ENCODE assay signal across 22 mouse cellular contexts in the genomic region with DNA sequence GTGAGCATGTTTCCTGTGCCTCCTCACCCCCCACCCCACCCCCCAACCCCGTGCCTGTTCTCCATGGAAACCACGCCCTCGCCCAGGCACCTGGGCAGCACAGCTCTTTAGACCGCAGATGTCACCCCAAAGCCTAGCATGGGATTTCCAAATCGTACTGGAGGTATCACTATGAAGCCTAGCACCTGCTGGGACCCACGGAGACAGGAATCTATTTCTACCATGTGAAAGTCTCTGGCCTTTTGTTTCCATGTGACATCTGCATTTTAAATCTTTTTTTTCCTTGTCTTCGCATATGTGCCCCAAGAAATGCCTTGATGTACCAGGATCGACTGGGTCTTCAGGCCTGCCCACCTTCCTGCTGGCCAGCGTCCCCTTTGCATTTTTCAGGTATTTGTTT.
A peak's percentile ranks its signal among the peaks of the same experiment; 100 is the strongest.
DNase-seq lines count a peak whose midpoint lies in the region; ATAC-seq and TF ChIP-seq lines count a peak whose summit lies in the region.
"Had no signal": no experiment of that assay in that cellular context is flagged by ENCODE, and none has a peak within 500 bp of the region (broad histone marks: within the 10 kb centered on the region; RNA-seq: fewer than 3 reads in every experiment).

No protein-coding gene starts in this region.

- in situ Hi-C loops in CH12.LX (cut with MboI; ENCODE audit: low pct_ligation_motif_present, low pct_unique_long_range_greater_than_20kb, low sequenced_read_pairs) = no loop called here

- no peak for TF ChIP-seq RAD21 in CH12.LX (IDR thresholded peaks at IDR 0.05; ENCODE audit: low read depth, low read length)

- H3K9me3 ChIP-seq in midbrain, embryonic 10.5 days (replicated peaks) = no peaks in the 10 kb centered on the region
- no peaks in the 10 kb centered on the region for H3K9me3 ChIP-seq in midbrain, embryonic 14.5 days (ENCODE audit: control insufficient read depth, low read length)
- no peaks in the 10 kb centered on the region for H3K9me3 ChIP-seq in CH12.LX (replicated peaks; ENCODE audit: low read length)
- H3K9me3 ChIP-seq: G1E had no signal

- H3K36me3 ChIP-seq in midbrain, embryonic 10.5 days = no peaks in the 10 kb centered on the region
- no peaks in the 10 kb centered on the region for H3K36me3 ChIP-seq in midbrain, embryonic 14.5 days (ENCODE audit: control insufficient read depth, insufficient read depth, low read length)
- H3K36me3 ChIP-seq in CH12.LX (replicated peaks in 1 of 2; ENCODE audit: control insufficient read depth in 1 of 2, insufficient read depth in 1 of 2, low read length in 1 of 2) = no peaks in the 10 kb centered on the region
- H3K36me3 ChIP-seq: G1E had no signal

- TF ChIP-seq EP300 in CH12.LX (IDR thresholded peaks at IDR 0.05; ENCODE audit: low read length) = peak; percentile 79

- H3K27me3 ChIP-seq in midbrain, embryonic 10.5 days (ENCODE audit: low read depth, poor library complexity, severe bottlenecking) = 0 out of 2 replicates have a peak, but pooled peaks cover 9% of the 10 kb centered on the region
- H3K27me3 ChIP-seq in midbrain, embryonic 14.5 days (ENCODE audit: control insufficient read depth, insufficient read depth, low read length) = no peaks in the 10 kb centered on the region
- H3K27me3 ChIP-seq in CH12.LX (replicated peaks) = no peaks in the 10 kb centered on the region
- H3K27me3 ChIP-seq: Patski had no signal

- TF ChIP-seq CTCF in CH12.LX (conservative IDR thresholded peaks at IDR 0.05 in 1 of 2, IDR thresholded peaks at IDR 0.05 in 1 of 2; ENCODE audit: low read depth in 2 of 2, low read length in 2 of 2) = no peak

- peaks cover 4% of the 10 kb centered on the region for H3K4me1 ChIP-seq in midbrain, embryonic 10.5 days
- 0 out of 2 replicates have a peak, but pooled peaks cover 2% of the 10 kb centered on the region for H3K4me1 ChIP-seq in midbrain, embryonic 14.5 days (ENCODE audit: control insufficient read depth, insufficient read depth, low read length)
- peaks cover 31 to 55% of the 10 kb centered on the region in 2 experiments for H3K4me1 ChIP-seq in CH12.LX (ENCODE audit: control insufficient read depth in 1 of 2, insufficient read depth in 2 of 2)

- H3K9ac ChIP-seq in midbrain, embryonic 14.5 days (replicated peaks; ENCODE audit: low read length) = no peak overlapping the region
- no peak overlapping the region for H3K9ac ChIP-seq in CH12.LX (ENCODE audit: insufficient read depth, low read depth)

- no peak overlapping the region for H3K4me3 ChIP-seq in midbrain, embryonic 10.5 days
- H3K4me3 ChIP-seq in midbrain, embryonic 14.5 days (replicated peaks; ENCODE audit: low read depth, low read length) = no peak overlapping the region
- no peak overlapping the region for H3K4me3 ChIP-seq in CH12.LX (replicated peaks in 1 of 3; ENCODE audit: low read depth in 2 of 3, low read length in 2 of 3, poor library complexity in 1 of 3)

- H3K79me2 ChIP-seq in CH12.LX (replicated peaks; ENCODE audit: control insufficient read depth, extremely low read depth, insufficient read depth, poor library complexity, severe bottlenecking) = no peaks in the 10 kb centered on the region

- 45% methylated on average over 9 of the region's 9 CpGs for WGBS in midbrain, embryonic 10.5 days
- WGBS in midbrain, embryonic 14.5 days = 48% methylated on average over 9 of the region's 9 CpGs

- no peak for ATAC-seq in midbrain, embryonic 14.5 days (ENCODE audit: low FRiP score, low TSS enrichment)
- ATAC-seq in erythroblast, adult 5-6 weeks (replicated peaks; ENCODE audit: low FRiP score, poor library complexity, severe bottlenecking) = no peak
- ATAC-seq: activated CD4-positive, CD25-positive, alpha-beta regulatory T cell, adult 4 months; CD4-positive, CD25-positive, alpha-beta regulatory T cell, adult 4 months; Patski had no signal

- H3K4me2 ChIP-seq in midbrain, embryonic 14.5 days (ENCODE audit: low read length) = no peak overlapping the region
- peak overlapping the region; percentile 61 for H3K4me2 ChIP-seq in CH12.LX (ENCODE audit: insufficient read depth, low read depth, poor library complexity, severe bottlenecking)

- H3K27ac ChIP-seq in midbrain, embryonic 10.5 days (replicated peaks) = 0 out of 2 replicates have a peak overlapping the region, but pooled peaks have one; percentile 9
- H3K27ac ChIP-seq in midbrain, embryonic 14.5 days (replicated peaks; ENCODE audit: low read depth, low read length) = no peak overlapping the region
- H3K27ac ChIP-seq in CH12.LX (ENCODE audit: insufficient read depth, low read depth) = no peak overlapping the region

- no peak for DNase-seq in midbrain, embryonic 10.5 days (ENCODE audit: low spot score)
- no peak for DNase-seq in midbrain, embryonic 14.5 days
- peak; percentile 55 for DNase-seq in A20 (ENCODE audit: low read depth, low spot score)
- peak; percentile 53 for DNase-seq in CH12.LX (ENCODE audit: extremely low read depth)
- DNase-seq in left cerebral cortex, adult 9 months (ENCODE audit: low spot score in 2 of 2) = no peak
- DNase-seq: adrenal gland, adult 2 months; adrenal gland, adult 8-10 months; adrenal gland, postnatal 10 days; adrenal gland, postnatal 14 days; adrenal gland, postnatal 25 days; adrenal gland, postnatal 36 days; B cell, adult 2 months; cerebellum, adult 11 months; cerebellum, adult 11-12 months; cerebellum, adult 18-20 months; cerebellum, adult 2 months; cerebellum, adult 8-10 months had no signal

- no peak for TF ChIP-seq POLR2A in CH12.LX (IDR thresholded peaks at IDR 0.05; ENCODE audit: low read depth, low read length)

- dilution Hi-C loops in CH12.LX (cut with MboI; ENCODE audit: extremely low pct_ligation_motif_present, extremely low pct_unique_long_range_greater_than_20kb, low sequenced_read_pairs) = no loop called here

TF ChIP-seq in CH12.LX, 34 proteins besides CTCF, POLR2A, EP300 and RAD21:
- no peak for TF ChIP-seq ZC3H11A (IDR thresholded peaks at IDR 0.05; ENCODE audit: low read depth, low read length)
- no peak for TF ChIP-seq HCFC1 (IDR thresholded peaks at IDR 0.05; ENCODE audit: low read depth, low read length)
- peak; percentile 90 for TF ChIP-seq TCF12 (IDR thresholded peaks at IDR 0.05; ENCODE audit: low read depth, low read length)
- peak; percentile 33; the same call in 1 of the 2 replicates for TF ChIP-seq ETS1 (conservative IDR thresholded peaks at IDR 0.05; ENCODE audit: low read depth, low read length)
- TF ChIP-seq SMC3 (IDR thresholded peaks at IDR 0.05; ENCODE audit: low read depth, low read length) = no peak
- no peak for TF ChIP-seq SIN3A (IDR thresholded peaks at IDR 0.05; ENCODE audit: low read length)
- TF ChIP-seq MAX (IDR thresholded peaks at IDR 0.05; ENCODE audit: low read length) = 0 out of 2 replicates have a peak, but pooled peaks have one; percentile 24
- TF ChIP-seq BHLHE40 (IDR thresholded peaks at IDR 0.05; ENCODE audit: low read depth, low read length) = peak; percentile 64
- TF ChIP-seq ZNF384 (IDR thresholded peaks at IDR 0.05; ENCODE audit: low read depth, low read length) = peak; percentile 65
- no peak for TF ChIP-seq RCOR1 (conservative IDR thresholded peaks at IDR 0.05; ENCODE audit: low read depth, low read length)
- no peak for TF ChIP-seq ELF1 (IDR thresholded peaks at IDR 0.05; ENCODE audit: low read depth, low read length)
- TF ChIP-seq CHD2 (IDR thresholded peaks at IDR 0.05; ENCODE audit: low read length) = peak; percentile 43; the same call in 1 of the 2 replicates
- peak; percentile 56; the same call in 1 of the 2 replicates for TF ChIP-seq MYC (IDR thresholded peaks at IDR 0.05; ENCODE audit: low read depth, low read length)

Comparison
In these comparisons a context has a peak if more than half of its experiments do, and no peak if none do; other contexts are left out.
1. DNase-seq: peak in A20 (single experiment) and CH12.LX (single experiment); none in midbrain, embryonic 10.5 days (single experiment), midbrain, embryonic 14.5 days (single experiment) and left cerebral cortex, adult 9 months (0 of 2).